Mouse (Mus musculus): ENCODE results near the gene Mak. TPM values are rescaled to one million over a fixed set of nuclear protein-coding genes. Genes with fewer than 3 reads are reported as not detected.

The Mak gene
- polyA plus RNA-seq, 1 experiment from 2014 or later: 3.8 TPM

- Histone ChIP-seq H3K4me2 (replicated peaks) (no peak overlapping the region), H3K27me3 (0 out of 2 replicates have a peak, but pooled peaks cover 3% of the 10 kb centered on the region), H3K27ac (replicated peaks) (no peak overlapping the region), H3K4me3 (replicated peaks) (no peak overlapping the region), H3K9me3 (replicated peaks) (no peaks in the 10 kb centered on the region), H3K9ac (no peak overlapping the region), H3K4me1 (no peaks in the 10 kb centered on the region), H3K36me3 (no peaks in the 10 kb centered on the region)
- 66% methylated on average over 16 of the region's 16 CpGs for WGBS
- no peak for ATAC-seq (ENCODE audit: insufficient number of reproducible peaks, low FRiP score, low TSS enrichment, low read depth)
Observed at GRCm38 (mm10) chr13:41097324-41098058, 18.0 kb upstream of the Mak start.

GRCm38 (mm10) chr13:41094160-41094559 is 14.7 kb upstream of the Mak start:
- Histone ChIP-seq H3K4me3 (replicated peaks) (no peak overlapping the region), H3K9me3 (replicated peaks) (no peaks in the 10 kb centered on the region), H3K9ac (no peak overlapping the region), H3K27ac (replicated peaks) (no peak overlapping the region), H3K4me1 (no peaks in the 10 kb centered on the region), H3K36me3 (no peaks in the 10 kb centered on the region), H3K4me2 (replicated peaks) (no peak overlapping the region), H3K27me3 (peaks cover 11% of the 10 kb centered on the region; the same call in 1 of the 2 replicates)
- ATAC-seq (ENCODE audit: insufficient number of reproducible peaks, low FRiP score, low TSS enrichment, low read depth): no peak
- WGBS: 83% methylated on average over 10 of the region's 10 CpGs

- no peaks in the 10 kb centered on the region for H3K36me3 ChIP-seq
- no peaks in the 10 kb centered on the region for H3K9me3 ChIP-seq (replicated peaks)
- no peak for ATAC-seq (ENCODE audit: insufficient number of reproducible peaks, low FRiP score, low TSS enrichment, low read depth)
- H3K4me2 ChIP-seq (replicated peaks): no peak overlapping the region
- no peak overlapping the region for H3K4me3 ChIP-seq (replicated peaks)
- H3K4me1 ChIP-seq: no peaks in the 10 kb centered on the region
- H3K27me3 ChIP-seq: peaks cover 11% of the 10 kb centered on the region; the same call in 1 of the 2 replicates
- H3K9ac ChIP-seq: no peak overlapping the region
- WGBS: 41% methylated on average over 10 of the region's 10 CpGs
- no peak overlapping the region for H3K27ac ChIP-seq (replicated peaks)
Observed at GRCm38 (mm10) chr13:41091271-41091670, 11.8 kb upstream of the Mak start.

- Histone ChIP-seq H3K27me3 (peaks cover 11% of the 10 kb centered on the region; the same call in 1 of the 2 replicates), H3K9ac (no peak overlapping the region), H3K4me3 (replicated peaks) (no peak overlapping the region), H3K4me1 (no peaks in the 10 kb centered on the region), H3K27ac (replicated peaks) (no peak overlapping the region), H3K9me3 (replicated peaks) (no peaks in the 10 kb centered on the region), H3K4me2 (replicated peaks) (no peak overlapping the region), H3K36me3 (no peaks in the 10 kb centered on the region)
- ATAC-seq (ENCODE audit: insufficient number of reproducible peaks, low FRiP score, low TSS enrichment, low read depth): no peak
Observed at GRCm38 (mm10) chr13:41088746-41089145, 9.2 kb upstream of the Mak start.

- no peak overlapping the region for H3K4me3 ChIP-seq (replicated peaks)
- no peaks in the 10 kb centered on the region for H3K36me3 ChIP-seq
- H3K4me1 ChIP-seq: no peaks in the 10 kb centered on the region
- H3K27me3 ChIP-seq: no peaks in the 10 kb centered on the region
- 20% methylated on average over 2 of the region's 2 CpGs for WGBS
- no peak overlapping the region for H3K4me2 ChIP-seq (replicated peaks)
- no peaks in the 10 kb centered on the region for H3K9me3 ChIP-seq (replicated peaks)
- ATAC-seq (ENCODE audit: insufficient number of reproducible peaks, low FRiP score, low TSS enrichment, low read depth): no peak
- H3K9ac ChIP-seq: no peak overlapping the region
- H3K27ac ChIP-seq (replicated peaks): no peak overlapping the region
Observed at GRCm38 (mm10) chr13:41085140-41085539, 5.6 kb upstream of the Mak start.

- Histone ChIP-seq H3K4me2 (replicated peaks) (no peak overlapping the region), H3K9me3 (replicated peaks) (no peaks in the 10 kb centered on the region), H3K4me1 (peaks cover under 1% of the 10 kb centered on the region; the same call in 1 of the 2 replicates), H3K4me3 (replicated peaks) (no peak overlapping the region), H3K27ac (replicated peaks) (no peak overlapping the region), H3K36me3 (no peaks in the 10 kb centered on the region), H3K9ac (no peak overlapping the region), H3K27me3 (0 out of 2 replicates have a peak, but pooled peaks cover under 1% of the 10 kb centered on the region)
- 79% methylated on average over 3 of the region's 3 CpGs for WGBS
- ATAC-seq (ENCODE audit: insufficient number of reproducible peaks, low FRiP score, low TSS enrichment, low read depth): no peak
Observed at GRCm38 (mm10) chr13:41084521-41084920, 5.0 kb upstream of the Mak start.

GRCm38 (mm10) chr13:41080700-41081099 is 1.2 kb upstream of the Mak start:
- Histone ChIP-seq H3K4me3 (replicated peaks) (no peak overlapping the region), H3K9ac (no peak overlapping the region), H3K27ac (replicated peaks) (no peak overlapping the region), H3K4me2 (replicated peaks) (no peak overlapping the region), H3K4me1 (peaks cover 8% of the 10 kb centered on the region; the same call in 1 of the 2 replicates), H3K9me3 (replicated peaks) (no peaks in the 10 kb centered on the region), H3K36me3 (no peaks in the 10 kb centered on the region), H3K27me3 (peaks cover 23% of the 10 kb centered on the region)
- no peak for ATAC-seq (ENCODE audit: insufficient number of reproducible peaks, low FRiP score, low TSS enrichment, low read depth)
- 90% methylated on average over 6 of the region's 6 CpGs for WGBS

- no peak overlapping the region for H3K9ac ChIP-seq
- WGBS: 51% methylated on average over 5 of the region's 5 CpGs
- ATAC-seq (ENCODE audit: insufficient number of reproducible peaks, low FRiP score, low TSS enrichment, low read depth): no peak
Observed at GRCm38 (mm10) chr13:41079859-41080258, 353 bp upstream of the Mak start.

GRCm38 (mm10) chr13:41078690-41079420 is 651 bp downstream of the Mak start:
- H3K27me3 ChIP-seq: peaks cover 23% of the 10 kb centered on the region
- peak overlapping the region; percentile 91 for H3K4me2 ChIP-seq (replicated peaks)
- H3K4me1 ChIP-seq: peaks cover 8% of the 10 kb centered on the region; the same call in 1 of the 2 replicates
- no peak; the same call in 1 of the 2 replicates for ATAC-seq (ENCODE audit: insufficient number of reproducible peaks, low FRiP score, low TSS enrichment, low read depth)
- 8% methylated on average over 24 of the region's 24 CpGs for WGBS
- H3K27ac ChIP-seq (replicated peaks): no peak overlapping the region
- no peaks in the 10 kb centered on the region for H3K9me3 ChIP-seq (replicated peaks)
- no peak overlapping the region for H3K9ac ChIP-seq
- no peaks in the 10 kb centered on the region for H3K36me3 ChIP-seq
- peak overlapping the region; percentile 51 for H3K4me3 ChIP-seq (replicated peaks)

More at GRCm38 (mm10) chr13:41079859-41080258, 353 bp upstream of the Mak start:
- H3K36me3 ChIP-seq: no peaks in the 10 kb centered on the region
- H3K9me3 ChIP-seq (replicated peaks): no peaks in the 10 kb centered on the region
- peaks cover 23% of the 10 kb centered on the region for H3K27me3 ChIP-seq
- peak overlapping the region; percentile 51; the same call in 1 of the 2 replicates for H3K4me3 ChIP-seq (replicated peaks)
- H3K27ac ChIP-seq (replicated peaks): no peak overlapping the region
- peak overlapping the region; percentile 91 for H3K4me2 ChIP-seq (replicated peaks)
- peaks cover 8% of the 10 kb centered on the region; the same call in 1 of the 2 replicates for H3K4me1 ChIP-seq

- H3K27me3 ChIP-seq: peaks cover 23% of the 10 kb centered on the region
- H3K4me3 ChIP-seq (replicated peaks): no peak overlapping the region
- no peak overlapping the region for H3K9ac ChIP-seq
- H3K4me1 ChIP-seq: peaks cover 8% of the 10 kb centered on the region; the same call in 1 of the 2 replicates
- no peaks in the 10 kb centered on the region for H3K36me3 ChIP-seq
- 62% methylated on average over 9 of the region's 9 CpGs for WGBS
- no peak for ATAC-seq (ENCODE audit: insufficient number of reproducible peaks, low FRiP score, low TSS enrichment, low read depth)
- H3K9me3 ChIP-seq (replicated peaks): no peaks in the 10 kb centered on the region
- no peak overlapping the region for H3K27ac ChIP-seq (replicated peaks)
- no peak overlapping the region for H3K4me2 ChIP-seq (replicated peaks)
Observed at GRCm38 (mm10) chr13:41077921-41078320, 1.6 kb downstream of the Mak start.

- no peak for ATAC-seq (ENCODE audit: insufficient number of reproducible peaks, low FRiP score, low TSS enrichment, low read depth)
- WGBS: 71% methylated on average over 5 of the region's 5 CpGs
Observed at GRCm38 (mm10) chr13:41073819-41074218, 5.7 kb downstream of the Mak start.

More at GRCm38 (mm10) chr13:41073819-41074218, 5.7 kb downstream of the Mak start:
- Histone ChIP-seq H3K36me3 (no peaks in the 10 kb centered on the region), H3K9ac (no peak overlapping the region), H3K27me3 (peaks cover 16% of the 10 kb centered on the region), H3K9me3 (replicated peaks) (no peaks in the 10 kb centered on the region), H3K4me2 (replicated peaks) (no peak overlapping the region), H3K27ac (replicated peaks) (no peak overlapping the region), H3K4me1 (peaks cover under 1% of the 10 kb centered on the region; the same call in 1 of the 2 replicates), H3K4me3 (replicated peaks) (no peak overlapping the region)

Measured in embryonic facial prominence, embryonic 15.5 days (tissue).